Mouse (Mus musculus): ENCODE measurements at regions not wholly inside any gene's neighbourhood (a gene's known extent, or its start where the extent isn't known, plus 50 kb on each side); places are given as distances from the start of the nearest gene placed in this dataset.

- no peak overlapping the region for H3K4me2 ChIP-seq (ENCODE audit: low read depth, low read length)
- H3K4me1 ChIP-seq (ENCODE audit: control insufficient read depth, insufficient read depth, low read length) = no peaks in the 10 kb centered on the region
- H3K4me3 ChIP-seq (ENCODE audit: low read depth, low read length) = no peak overlapping the region
- no peaks in the 10 kb centered on the region for H3K9me3 ChIP-seq (ENCODE audit: control insufficient read depth, low read length)
- H3K9ac ChIP-seq (replicated peaks; ENCODE audit: low read depth, low read length) = no peak overlapping the region
- H3K27me3 ChIP-seq (ENCODE audit: control insufficient read depth, insufficient read depth, low read length) = no peaks in the 10 kb centered on the region
- no peak for ATAC-seq (ENCODE audit: low read depth)
- H3K36me3 ChIP-seq (ENCODE audit: control insufficient read depth, insufficient read depth, low read length) = no peaks in the 10 kb centered on the region
- no peak overlapping the region for H3K27ac ChIP-seq (ENCODE audit: low read depth, low read length)
- WGBS = 2% methylated on average over 3 of the region's 3 CpGs
These were observed 374.2 kb upstream of the Fam49b start for GRCm38 (mm10) chr15:64434502-64434901.

GRCm38 (mm10) chr15:64434908-64435307, 374.6 kb upstream of the Fam49b start:
- no peak overlapping the region for H3K27ac ChIP-seq (ENCODE audit: low read depth, low read length)
- no peaks in the 10 kb centered on the region for H3K4me1 ChIP-seq (ENCODE audit: control insufficient read depth, insufficient read depth, low read length)
- H3K27me3 ChIP-seq (ENCODE audit: control insufficient read depth, insufficient read depth, low read length) = no peaks in the 10 kb centered on the region
- no peaks in the 10 kb centered on the region for H3K36me3 ChIP-seq (ENCODE audit: control insufficient read depth, insufficient read depth, low read length)
- no peak for ATAC-seq (ENCODE audit: low read depth)
- 93% methylated on average over 2 of the region's 2 CpGs for WGBS
- no peak overlapping the region for H3K4me2 ChIP-seq (ENCODE audit: low read depth, low read length)
- H3K9me3 ChIP-seq (ENCODE audit: control insufficient read depth, low read length) = no peaks in the 10 kb centered on the region
- H3K4me3 ChIP-seq (ENCODE audit: low read depth, low read length) = no peak overlapping the region
- no peak overlapping the region for H3K9ac ChIP-seq (replicated peaks; ENCODE audit: low read depth, low read length)

GRCm38 (mm10) chr15:64445076-64445475, 372.4 kb upstream of the Gm21798 start:
- ATAC-seq (ENCODE audit: low read depth) = no peak
- Histone ChIP-seq H3K27me3 (ENCODE audit: control insufficient read depth, insufficient read depth, low read length) (no peaks in the 10 kb centered on the region), H3K4me2 (ENCODE audit: low read depth, low read length) (no peak overlapping the region), H3K27ac (ENCODE audit: low read depth, low read length) (no peak overlapping the region), H3K4me3 (ENCODE audit: low read depth, low read length) (no peak overlapping the region), H3K36me3 (ENCODE audit: control insufficient read depth, insufficient read depth, low read length) (no peaks in the 10 kb centered on the region), H3K4me1 (ENCODE audit: control insufficient read depth, insufficient read depth, low read length) (no peaks in the 10 kb centered on the region), H3K9me3 (ENCODE audit: control insufficient read depth, low read length) (no peaks in the 10 kb centered on the region), H3K9ac (replicated peaks; ENCODE audit: low read depth, low read length) (no peak overlapping the region)
- 71% methylated on average over 4 of the region's 4 CpGs for WGBS

- ATAC-seq (ENCODE audit: low read depth) = peak; percentile 86; the same call in 1 of the 2 replicates
- WGBS = 62% methylated on average over 9 of the region's 9 CpGs
- no peak overlapping the region for H3K27ac ChIP-seq (ENCODE audit: low read depth, low read length)
These were observed 371.0 kb upstream of the Gm21798 start for GRCm38 (mm10) chr15:64446411-64447072.

GRCm38 (mm10) chr15:64447239-64447952, 370.1 kb upstream of the Gm21798 start:
- H3K36me3 ChIP-seq (ENCODE audit: control insufficient read depth, insufficient read depth, low read length) = no peaks in the 10 kb centered on the region
- whole genome bisulfite sequencing = 75% methylated on average over 5 of the region's 5 CpGs
- H3K4me2 ChIP-seq (ENCODE audit: low read depth, low read length) = no peak overlapping the region
- H3K4me1 ChIP-seq (ENCODE audit: control insufficient read depth, insufficient read depth, low read length) = no peaks in the 10 kb centered on the region
- H3K9ac ChIP-seq (replicated peaks; ENCODE audit: low read depth, low read length) = no peak overlapping the region
- H3K27ac ChIP-seq (ENCODE audit: low read depth, low read length) = no peak overlapping the region
- no peaks in the 10 kb centered on the region for H3K27me3 ChIP-seq (ENCODE audit: control insufficient read depth, insufficient read depth, low read length)
- H3K9me3 ChIP-seq (ENCODE audit: control insufficient read depth, low read length) = no peaks in the 10 kb centered on the region
- ATAC-seq (ENCODE audit: low read depth) = no peak; the same call in 1 of the 2 replicates
- no peak overlapping the region for H3K4me3 ChIP-seq (ENCODE audit: low read depth, low read length)

More at GRCm38 (mm10) chr15:64446411-64447072, 371.0 kb upstream of the Gm21798 start:
- Histone ChIP-seq H3K9ac (replicated peaks; ENCODE audit: low read depth, low read length) (no peak overlapping the region), H3K4me2 (ENCODE audit: low read depth, low read length) (no peak overlapping the region), H3K4me1 (ENCODE audit: control insufficient read depth, insufficient read depth, low read length) (no peaks in the 10 kb centered on the region), H3K36me3 (ENCODE audit: control insufficient read depth, insufficient read depth, low read length) (no peaks in the 10 kb centered on the region), H3K9me3 (ENCODE audit: control insufficient read depth, low read length) (no peaks in the 10 kb centered on the region), H3K4me3 (ENCODE audit: low read depth, low read length) (no peak overlapping the region), H3K27me3 (ENCODE audit: control insufficient read depth, insufficient read depth, low read length) (no peaks in the 10 kb centered on the region)

GRCm38 (mm10) chr15:64448581-64449140, 368.8 kb upstream of the Gm21798 start:
- Histone ChIP-seq H3K4me3 (ENCODE audit: low read depth, low read length) (no peak overlapping the region), H3K36me3 (ENCODE audit: control insufficient read depth, insufficient read depth, low read length) (no peaks in the 10 kb centered on the region), H3K27me3 (ENCODE audit: control insufficient read depth, insufficient read depth, low read length) (no peaks in the 10 kb centered on the region), H3K4me1 (ENCODE audit: control insufficient read depth, insufficient read depth, low read length) (no peaks in the 10 kb centered on the region), H3K27ac (ENCODE audit: low read depth, low read length) (no peak overlapping the region), H3K9me3 (ENCODE audit: control insufficient read depth, low read length) (no peaks in the 10 kb centered on the region), H3K9ac (replicated peaks; ENCODE audit: low read depth, low read length) (no peak overlapping the region), H3K4me2 (ENCODE audit: low read depth, low read length) (no peak overlapping the region)
- ATAC-seq (ENCODE audit: low read depth) = no peak
- WGBS = 89% methylated on average over 7 of the region's 7 CpGs

GRCm38 (mm10) chr15:64470743-64471142, 346.8 kb upstream of the Gm21798 start:
- Histone ChIP-seq H3K27me3 (ENCODE audit: control insufficient read depth, insufficient read depth, low read length) (no peaks in the 10 kb centered on the region), H3K9ac (replicated peaks; ENCODE audit: low read depth, low read length) (no peak overlapping the region), H3K4me1 (ENCODE audit: control insufficient read depth, insufficient read depth, low read length) (no peaks in the 10 kb centered on the region), H3K9me3 (ENCODE audit: control insufficient read depth, low read length) (no peaks in the 10 kb centered on the region), H3K4me3 (ENCODE audit: low read depth, low read length) (no peak overlapping the region), H3K36me3 (ENCODE audit: control insufficient read depth, insufficient read depth, low read length) (no peaks in the 10 kb centered on the region), H3K27ac (ENCODE audit: low read depth, low read length) (no peak overlapping the region), H3K4me2 (ENCODE audit: low read depth, low read length) (no peak overlapping the region)
- no peak for ATAC-seq (ENCODE audit: low read depth)
- 92% methylated on average over 1 of the region's 1 CpGs for WGBS

- H3K36me3 ChIP-seq (ENCODE audit: control insufficient read depth, insufficient read depth, low read length) = no peaks in the 10 kb centered on the region
- H3K4me3 ChIP-seq (ENCODE audit: low read depth, low read length) = no peak overlapping the region
- ATAC-seq (ENCODE audit: low read depth) = no peak
- 75% methylated on average over 2 of the region's 2 CpGs for WGBS
- H3K9me3 ChIP-seq (ENCODE audit: control insufficient read depth, low read length) = no peaks in the 10 kb centered on the region
- H3K4me1 ChIP-seq (ENCODE audit: control insufficient read depth, insufficient read depth, low read length) = no peaks in the 10 kb centered on the region
- H3K9ac ChIP-seq (replicated peaks; ENCODE audit: low read depth, low read length) = no peak overlapping the region
- H3K4me2 ChIP-seq (ENCODE audit: low read depth, low read length) = no peak overlapping the region
- H3K27me3 ChIP-seq (ENCODE audit: control insufficient read depth, insufficient read depth, low read length) = no peaks in the 10 kb centered on the region
- H3K27ac ChIP-seq (ENCODE audit: low read depth, low read length) = no peak overlapping the region
These were observed 345.9 kb upstream of the Gm21798 start for GRCm38 (mm10) chr15:64471597-64471996.

- Histone ChIP-seq H3K4me2 (ENCODE audit: low read depth, low read length) (no peak overlapping the region), H3K4me1 (ENCODE audit: control insufficient read depth, insufficient read depth, low read length) (no peaks in the 10 kb centered on the region), H3K27ac (ENCODE audit: low read depth, low read length) (no peak overlapping the region), H3K27me3 (ENCODE audit: control insufficient read depth, insufficient read depth, low read length) (no peaks in the 10 kb centered on the region), H3K4me3 (ENCODE audit: low read depth, low read length) (no peak overlapping the region), H3K9ac (replicated peaks; ENCODE audit: low read depth, low read length) (no peak overlapping the region), H3K36me3 (ENCODE audit: control insufficient read depth, insufficient read depth, low read length) (no peaks in the 10 kb centered on the region), H3K9me3 (ENCODE audit: control insufficient read depth, low read length) (no peaks in the 10 kb centered on the region)
- ATAC-seq (ENCODE audit: low read depth) = no peak
- WGBS = 97% methylated on average over 1 of the region's 1 CpGs
These were observed 343.3 kb upstream of the Gm21798 start for GRCm38 (mm10) chr15:64474236-64474635.

Measured in neural tube, embryonic 14.5 days (tissue).